Mouse (Mus musculus): ENCODE measurements at regions not wholly inside any gene's neighbourhood (a gene's known extent, or its start where the extent isn't known, plus 50 kb on each side); places are given as distances from the start of the nearest gene placed in this dataset.

- Histone ChIP-seq H3K4me3 (ENCODE audit: control insufficient read depth in 1 of 2, insufficient read depth in 1 of 2, low read depth in 2 of 2, low read length in 2 of 2) (no peak overlapping the region), H3K27me3 (ENCODE audit: control insufficient read depth in 1 of 2, insufficient read depth in 2 of 2, low read length in 2 of 2) (peaks cover 12 to 17% of the 10 kb centered on the region in 2 experiments), H3K27ac (ENCODE audit: control insufficient read depth, low read depth, low read length) (no peak overlapping the region), H3K4me1 (ENCODE audit: control insufficient read depth in 1 of 2, insufficient read depth in 2 of 2, low read length in 2 of 2) (no peaks in the 10 kb centered on the region), H3K79me2 (ENCODE audit: control insufficient read depth, insufficient read depth, low read length, poor library complexity) (no peaks in the 10 kb centered on the region), H3K9ac (ENCODE audit: control insufficient read depth, low read depth, low read length, poor library complexity, severe bottlenecking) (no peak overlapping the region), H3K9me3 (replicated peaks; ENCODE audit: insufficient read depth, low read length) (no peaks in the 10 kb centered on the region), H3K36me3 (ENCODE audit: control insufficient read depth in 1 of 2, insufficient read depth in 2 of 2, low read length in 2 of 2) (no peaks in the 10 kb centered on the region)
- DNase-seq (ENCODE audit: low read depth, low spot score): no peak
- TF ChIP-seq MAFK (IDR thresholded peaks at IDR 0.05; ENCODE audit: borderline replicate concordance, low read depth, low read length) (no peak), NELFE (IDR thresholded peaks at IDR 0.05; ENCODE audit: low read depth, low read length) (no peak), POLR2AphosphoS2 (IDR thresholded peaks at IDR 0.05; ENCODE audit: low read length) (no peak), RCOR1 (IDR thresholded peaks at IDR 0.05; ENCODE audit: low read depth, low read length) (no peak), ZMIZ1 (IDR thresholded peaks at IDR 0.05; ENCODE audit: low read depth, low read length) (no peak), GABPA (IDR thresholded peaks at IDR 0.05; ENCODE audit: low read depth, low read length) (no peak), ZKSCAN1 (IDR thresholded peaks at IDR 0.05; ENCODE audit: low read depth, low read length) (no peak), MXI1 (IDR thresholded peaks at IDR 0.05; ENCODE audit: low read depth, low read length) (no peak), RAD21 (IDR thresholded peaks at IDR 0.05; ENCODE audit: low read depth, low read length) (no peak), MYC (IDR thresholded peaks at IDR 0.05; ENCODE audit: low read depth, low read length) (no peak), TAL1 (IDR thresholded peaks at IDR 0.05; ENCODE audit: low read length) (no peak), JUND (IDR thresholded peaks at IDR 0.05; ENCODE audit: low read depth, low read length) (no peak), USF1 (IDR thresholded peaks at IDR 0.05; ENCODE audit: low read depth, low read length) (no peak), KAT2A (conservative IDR thresholded peaks at IDR 0.05; ENCODE audit: low read depth, low read length) (no peak), SIN3A (IDR thresholded peaks at IDR 0.05; ENCODE audit: low read length) (no peak), GATA1 (IDR thresholded peaks at IDR 0.05; ENCODE audit: low read depth, low read length) (no peak), ELF1 (IDR thresholded peaks at IDR 0.05; ENCODE audit: low read depth, low read length) (no peak), EP300 (IDR thresholded peaks at IDR 0.05; ENCODE audit: low read depth in 1 of 2, low read length in 2 of 2) (no peak), USF2 (IDR thresholded peaks at IDR 0.05; ENCODE audit: borderline replicate concordance in 1 of 2, insufficient read depth in 1 of 2, low read depth in 1 of 2, low read length in 2 of 2) (no peak)
Measured at GRCm38 (mm10) chr9:59232682-59233081, 58.7 kb upstream of the Adpgk start.

DNA sequence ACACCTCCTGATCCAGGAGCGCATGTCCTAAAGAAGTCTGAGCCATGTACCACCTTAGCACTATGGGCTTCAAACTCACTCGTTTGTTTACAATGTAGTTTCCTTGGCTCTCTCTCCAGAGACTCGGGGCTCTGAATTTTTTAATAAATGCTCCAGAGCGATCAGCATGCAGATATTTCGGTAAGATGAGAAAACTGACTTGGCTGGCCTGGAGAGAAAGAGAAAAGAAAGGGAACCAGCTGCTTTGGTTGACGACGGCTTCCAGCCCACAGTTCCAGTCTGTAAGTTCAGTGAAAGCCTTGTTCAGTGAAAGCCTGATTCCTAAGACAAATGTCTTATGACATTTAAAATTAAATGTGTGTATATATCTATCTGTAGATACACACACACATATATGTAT lies 59.4 kb upstream of the Adpgk start:
- Histone ChIP-seq H3K9ac (ENCODE audit: control insufficient read depth, low read depth, low read length, poor library complexity, severe bottlenecking) (no peak overlapping the region), H3K4me1 (ENCODE audit: control insufficient read depth in 1 of 2, insufficient read depth in 2 of 2, low read length in 2 of 2) (no peaks in the 10 kb centered on the region), H3K27me3 (ENCODE audit: control insufficient read depth in 1 of 2, insufficient read depth in 2 of 2, low read length in 2 of 2) (peaks cover 11 to 17% of the 10 kb centered on the region in 2 experiments), H3K9me3 (replicated peaks; ENCODE audit: insufficient read depth, low read length) (no peaks in the 10 kb centered on the region), H3K4me3 (ENCODE audit: control insufficient read depth in 1 of 2, insufficient read depth in 1 of 2, low read depth in 2 of 2, low read length in 2 of 2) (no peak overlapping the region), H3K27ac (ENCODE audit: control insufficient read depth, low read depth, low read length) (no peak overlapping the region), H3K36me3 (ENCODE audit: control insufficient read depth in 1 of 2, insufficient read depth in 2 of 2, low read length in 2 of 2) (no peaks in the 10 kb centered on the region), H3K79me2 (ENCODE audit: control insufficient read depth, insufficient read depth, low read length, poor library complexity) (no peaks in the 10 kb centered on the region)
- DNase-seq (ENCODE audit: low read depth, low spot score): no peak
- TF ChIP-seq MEF2A (IDR thresholded peaks at IDR 0.05; ENCODE audit: extremely low read depth, insufficient replicate concordance, low read depth, low read length, poor library complexity, severe bottlenecking) (no peak), ZC3H11A (IDR thresholded peaks at IDR 0.05; ENCODE audit: low read depth, low read length) (no peak), SIN3A (IDR thresholded peaks at IDR 0.05; ENCODE audit: low read length) (no peak), TAL1 (IDR thresholded peaks at IDR 0.05; ENCODE audit: low read length) (no peak), GATA1 (IDR thresholded peaks at IDR 0.05; ENCODE audit: low read depth, low read length) (no peak), TBP (IDR thresholded peaks at IDR 0.05; ENCODE audit: low read depth, low read length) (no peak), CHD2 (IDR thresholded peaks at IDR 0.05; ENCODE audit: low read length) (no peak), EP300 (IDR thresholded peaks at IDR 0.05; ENCODE audit: low read depth in 1 of 2, low read length in 2 of 2) (no peak), MAFK (IDR thresholded peaks at IDR 0.05; ENCODE audit: borderline replicate concordance, low read depth, low read length) (no peak), RAD21 (IDR thresholded peaks at IDR 0.05; ENCODE audit: low read depth, low read length) (no peak), MAX (IDR thresholded peaks at IDR 0.05; ENCODE audit: low read length) (no peak), USF1 (IDR thresholded peaks at IDR 0.05; ENCODE audit: low read depth, low read length) (no peak), MYB (IDR thresholded peaks at IDR 0.05; ENCODE audit: low read depth, low read length) (no peak), MXI1 (IDR thresholded peaks at IDR 0.05; ENCODE audit: low read depth, low read length) (no peak), JUND (IDR thresholded peaks at IDR 0.05; ENCODE audit: low read depth, low read length) (no peak), E2F4 (IDR thresholded peaks at IDR 0.05; ENCODE audit: borderline replicate concordance, low read depth, low read length) (no peak), ZKSCAN1 (IDR thresholded peaks at IDR 0.05; ENCODE audit: low read depth, low read length) (no peak), GABPA (IDR thresholded peaks at IDR 0.05; ENCODE audit: low read depth, low read length) (no peak)

Measured in MEL (cell line).